Mouse (Mus musculus): ENCODE data around the gene Msrb3. TPM values are rescaled to one million over a fixed set of nuclear protein-coding genes. Genes with fewer than 3 reads are reported as not detected.
A peak's percentile ranks its signal among the peaks of the same experiment; 100 is the strongest.

The Msrb3 gene
- polyA plus RNA-seq, 2 experiments: 13.9 to 28.8 TPM

DNA sequence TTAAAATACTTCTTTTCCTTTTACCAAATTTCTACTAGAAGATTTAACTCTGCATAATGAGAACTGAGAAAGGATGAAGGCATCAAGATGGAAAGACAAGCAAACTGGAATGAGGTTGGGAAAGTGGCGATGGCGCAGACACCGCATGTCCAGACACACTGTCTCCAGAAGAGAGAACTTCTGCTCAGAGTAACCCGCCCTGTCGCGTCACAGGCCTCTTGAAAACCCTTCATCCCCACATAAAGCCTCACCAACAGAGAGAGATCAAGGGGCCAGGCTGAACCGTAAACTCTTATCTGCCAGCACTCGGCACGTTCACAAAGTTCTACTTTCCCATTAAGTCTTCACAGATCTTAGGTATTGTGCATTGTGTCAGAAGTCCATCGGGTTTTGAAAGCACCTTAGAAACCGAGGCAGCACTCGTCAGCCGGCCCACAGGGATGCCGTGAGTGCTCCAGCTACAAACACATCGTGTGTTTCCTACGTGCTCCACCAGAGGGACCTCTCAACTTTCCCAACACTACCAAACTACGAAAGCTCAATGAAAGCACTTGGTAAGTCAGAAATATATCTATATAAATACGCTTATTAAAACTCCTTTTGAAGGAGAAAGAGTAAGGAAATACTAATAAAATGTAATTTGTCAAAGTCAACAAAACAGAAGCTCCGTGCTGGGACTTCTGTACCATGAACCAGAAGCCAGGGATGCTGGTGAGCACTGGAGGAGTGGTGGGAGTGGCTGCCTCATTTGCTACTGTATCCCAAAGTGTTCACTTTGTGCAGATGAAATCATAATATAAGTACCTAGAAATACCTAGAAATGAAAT is 39.4 kb upstream of the Msrb3 start:
- H3K4me3 ChIP-seq (replicated peaks; ENCODE audit: low read length): no peak overlapping the region
- H3K36me3 ChIP-seq (ENCODE audit: control insufficient read depth, insufficient read depth, low read length): no peaks in the 10 kb centered on the region
- H3K27ac ChIP-seq (replicated peaks; ENCODE audit: low read depth, low read length): no peak overlapping the region
- peak; percentile 37; the same call in 1 of the 2 replicates for ATAC-seq (ENCODE audit: low FRiP score, low read depth)
- H3K27me3 ChIP-seq (ENCODE audit: control insufficient read depth, insufficient read depth, low read length): no peaks in the 10 kb centered on the region
- no peaks in the 10 kb centered on the region for H3K9me3 ChIP-seq (ENCODE audit: control insufficient read depth, low read length)
- DNase-seq (ENCODE audit: low spot score): peak; percentile 63
- no peak overlapping the region for H3K4me2 ChIP-seq (replicated peaks; ENCODE audit: low read depth, low read length, severe bottlenecking)
- H3K9ac ChIP-seq (ENCODE audit: low read depth, low read length, severe bottlenecking): no peak overlapping the region
- H3K4me1 ChIP-seq (ENCODE audit: control insufficient read depth, insufficient read depth, low read length): no peaks in the 10 kb centered on the region
- no peak for TF ChIP-seq POLR2A (IDR thresholded peaks at IDR 0.05; ENCODE audit: borderline replicate concordance, extremely low read depth, insufficient read depth, insufficient read length)
- WGBS: 43% methylated on average over 19 of the region's 19 CpGs

GRCm38 (mm10) chr10:120929536-120929935 is 30.6 kb upstream of the Msrb3 start:
- Histone ChIP-seq H3K4me1 (ENCODE audit: control insufficient read depth, insufficient read depth, low read length) (no peaks in the 10 kb centered on the region), H3K9me3 (ENCODE audit: control insufficient read depth, low read length) (no peaks in the 10 kb centered on the region), H3K36me3 (ENCODE audit: control insufficient read depth, insufficient read depth, low read length) (peaks cover 45% of the 10 kb centered on the region), H3K9ac (ENCODE audit: low read depth, low read length, severe bottlenecking) (no peak overlapping the region), H3K4me2 (replicated peaks; ENCODE audit: low read depth, low read length, severe bottlenecking) (no peak overlapping the region), H3K27me3 (ENCODE audit: control insufficient read depth, insufficient read depth, low read length) (no peaks in the 10 kb centered on the region), H3K27ac (replicated peaks; ENCODE audit: low read depth, low read length) (no peak overlapping the region), H3K4me3 (replicated peaks; ENCODE audit: low read length) (no peak overlapping the region)
- WGBS: 77% methylated on average over 7 of the region's 7 CpGs
- ATAC-seq (ENCODE audit: low FRiP score, low read depth) (no peak), DNase-seq (ENCODE audit: low spot score) (no peak)
- no peak for TF ChIP-seq POLR2A (IDR thresholded peaks at IDR 0.05; ENCODE audit: borderline replicate concordance, extremely low read depth, insufficient read depth, insufficient read length)

DNA sequence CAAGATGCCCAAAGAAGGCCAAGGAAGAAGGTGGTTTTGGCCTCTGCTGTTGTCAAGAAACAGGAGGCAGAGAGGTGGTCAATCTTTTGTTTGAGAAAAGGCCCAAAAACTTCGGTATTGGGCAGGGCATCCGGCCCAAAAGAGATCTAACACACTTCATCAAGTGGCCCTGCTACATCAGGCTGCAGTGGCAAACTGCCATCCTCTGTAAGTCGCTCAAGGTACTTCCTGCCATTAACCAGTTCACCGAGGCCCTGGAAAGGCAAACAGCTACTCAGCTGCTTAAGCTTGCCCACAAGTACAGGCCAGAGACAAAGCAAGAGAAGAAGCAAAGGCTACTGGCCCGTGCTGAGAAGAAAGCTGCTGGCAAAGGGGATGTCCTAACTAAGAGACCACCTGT is 29.3 kb upstream of the Msrb3 start:
- Histone ChIP-seq H3K4me3 (replicated peaks; ENCODE audit: low read length) (no peak overlapping the region), H3K9me3 (ENCODE audit: control insufficient read depth, low read length) (no peaks in the 10 kb centered on the region), H3K27me3 (ENCODE audit: control insufficient read depth, insufficient read depth, low read length) (no peaks in the 10 kb centered on the region), H3K9ac (ENCODE audit: low read depth, low read length, severe bottlenecking) (no peak overlapping the region), H3K4me1 (ENCODE audit: control insufficient read depth, insufficient read depth, low read length) (no peaks in the 10 kb centered on the region), H3K4me2 (replicated peaks; ENCODE audit: low read depth, low read length, severe bottlenecking) (no peak overlapping the region), H3K27ac (replicated peaks; ENCODE audit: low read depth, low read length) (no peak overlapping the region), H3K36me3 (ENCODE audit: control insufficient read depth, insufficient read depth, low read length) (peaks cover 45% of the 10 kb centered on the region)
- DNase-seq (ENCODE audit: low spot score) (no peak), ATAC-seq (ENCODE audit: low FRiP score, low read depth) (no peak)
- WGBS: 77% methylated on average over 5 of the region's 5 CpGs
- no peak for TF ChIP-seq POLR2A (IDR thresholded peaks at IDR 0.05; ENCODE audit: borderline replicate concordance, extremely low read depth, insufficient read depth, insufficient read length)

GRCm38 (mm10) chr10:120926156-120926555 is 27.3 kb upstream of the Msrb3 start:
- Histone ChIP-seq H3K4me3 (replicated peaks; ENCODE audit: low read length) (no peak overlapping the region), H3K27ac (replicated peaks; ENCODE audit: low read depth, low read length) (no peak overlapping the region), H3K36me3 (ENCODE audit: control insufficient read depth, insufficient read depth, low read length) (peaks cover 39% of the 10 kb centered on the region), H3K4me2 (replicated peaks; ENCODE audit: low read depth, low read length, severe bottlenecking) (no peak overlapping the region), H3K9me3 (ENCODE audit: control insufficient read depth, low read length) (no peaks in the 10 kb centered on the region), H3K9ac (ENCODE audit: low read depth, low read length, severe bottlenecking) (no peak overlapping the region), H3K27me3 (ENCODE audit: control insufficient read depth, insufficient read depth, low read length) (no peaks in the 10 kb centered on the region), H3K4me1 (ENCODE audit: control insufficient read depth, insufficient read depth, low read length) (no peaks in the 10 kb centered on the region)
- no peak for DNase-seq (ENCODE audit: low spot score)
- WGBS: 94% methylated on average over 8 of the region's 8 CpGs
- no peak for ATAC-seq (ENCODE audit: low FRiP score, low read depth)
- no peak for TF ChIP-seq POLR2A (IDR thresholded peaks at IDR 0.05; ENCODE audit: borderline replicate concordance, extremely low read depth, insufficient read depth, insufficient read length)

DNA sequence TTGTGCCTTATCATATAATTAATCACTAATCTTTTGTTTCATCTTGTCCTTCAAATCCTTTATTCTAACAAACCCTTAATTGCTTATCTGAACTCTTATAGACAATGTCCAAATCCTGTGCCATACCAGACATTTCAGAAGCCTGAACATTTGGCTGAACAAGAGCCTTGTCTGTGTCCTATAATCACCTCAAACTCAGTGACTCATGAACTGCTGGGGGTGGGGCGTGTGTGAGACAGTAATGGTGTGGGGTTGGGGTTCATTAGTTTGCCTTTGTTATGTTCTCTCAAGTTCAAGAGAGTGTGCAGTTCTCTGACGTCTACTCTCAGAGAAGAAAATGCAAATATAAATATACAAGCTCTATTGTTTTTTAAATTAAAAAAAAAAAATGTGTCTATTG is 22.6 kb upstream of the Msrb3 start:
- no peaks in the 10 kb centered on the region for H3K27me3 ChIP-seq (ENCODE audit: control insufficient read depth, insufficient read depth, low read length)
- TF ChIP-seq POLR2A (IDR thresholded peaks at IDR 0.05; ENCODE audit: borderline replicate concordance, extremely low read depth, insufficient read depth, insufficient read length): no peak

More for the DNA sequence above, 22.6 kb upstream of the Msrb3 start:
- no peak overlapping the region for H3K9ac ChIP-seq (ENCODE audit: low read depth, low read length, severe bottlenecking)
- H3K4me3 ChIP-seq (replicated peaks; ENCODE audit: low read length): no peak overlapping the region
- DNase-seq (ENCODE audit: low spot score): no peak
- no peak overlapping the region for H3K27ac ChIP-seq (replicated peaks; ENCODE audit: low read depth, low read length)
- H3K4me2 ChIP-seq (replicated peaks; ENCODE audit: low read depth, low read length, severe bottlenecking): no peak overlapping the region
- no peaks in the 10 kb centered on the region for H3K4me1 ChIP-seq (ENCODE audit: control insufficient read depth, insufficient read depth, low read length)
- peaks cover 30% of the 10 kb centered on the region for H3K36me3 ChIP-seq (ENCODE audit: control insufficient read depth, insufficient read depth, low read length)
- no peaks in the 10 kb centered on the region for H3K9me3 ChIP-seq (ENCODE audit: control insufficient read depth, low read length)
- no peak for ATAC-seq (ENCODE audit: low FRiP score, low read depth)
- WGBS: 69% methylated on average over 2 of the region's 2 CpGs
